Mouse (Mus musculus) E14TG2a.4 (cell line): ENCODE data around the gene Rbp7.
A peak's percentile ranks its signal among the peaks of the same experiment; 100 is the strongest.

ENCODE experiments used
- H3K27me3 ChIP-seq: 2 replicates; pipeline ENCODE4 v1.6.1; 2014; ENCODE audit warnings: low read length, control low read depth; ENCODE audit not compliant: insufficient read depth
- H3K36me3 ChIP-seq: 2 replicates; pipeline ENCODE4 v1.6.1; 2014; ENCODE audit warnings: low read length, control low read depth; ENCODE audit not compliant: insufficient read depth
- H3K4me1 ChIP-seq: replicated peaks from 2 replicates; pipeline ENCODE4 v1.6.1; 2014; ENCODE audit warnings: low read depth, low read length, control low read depth
- H3K4me3 ChIP-seq: replicated peaks from 2 replicates; pipeline ENCODE4 v1.5.1; 2014; ENCODE audit warnings: mild to moderate bottlenecking, low read length
- H3K9me3 ChIP-seq: 2 replicates; pipeline ENCODE4 v1.6.1; 2014; ENCODE audit warnings: low read length, control low read depth
- CTCF ChIP-seq: conservative IDR thresholded peaks from 2 replicates; pipeline ENCODE4 v1.5.1; 2014; ENCODE audit warnings: low read length
- NANOG ChIP-seq: IDR thresholded peaks from 2 replicates; pipeline ENCODE4 v1.6.1; 2014; ENCODE audit warnings: borderline replicate concordance, low read length, mixed read lengths
- POU5F1 ChIP-seq: IDR thresholded peaks from 2 replicates; pipeline ENCODE4 v1.6.1; 2014; ENCODE audit warnings: low read length, borderline replicate concordance

Rbp7 gene

DNA sequence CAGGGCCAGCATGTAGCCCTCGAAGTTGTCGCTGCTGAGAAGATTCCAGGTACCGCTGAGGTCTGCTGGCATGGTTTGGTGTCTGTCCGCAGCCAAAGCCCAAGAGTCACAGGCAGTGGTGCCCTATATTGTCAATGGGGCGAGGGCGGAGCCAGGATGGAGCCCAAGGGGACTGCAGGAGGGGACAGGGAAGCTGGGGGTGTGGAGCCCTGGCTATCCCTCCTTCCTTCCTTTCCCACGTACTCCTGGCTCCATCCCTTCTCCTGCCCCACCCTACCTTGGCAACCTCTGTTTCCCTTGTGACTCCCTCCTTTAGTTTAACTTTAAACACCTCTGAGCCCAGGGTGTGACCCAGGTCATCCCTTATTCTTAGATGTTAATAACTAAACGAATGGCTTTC, at the start of gene Rbp7:
Rbp7 (minus strand) TSS at position 100 of the 400 bp plus-strand sequence.
- H3K4me3 ChIP-seq: peak within 1 kb of the TSS; percentile 64
- TF ChIP-seq CTCF (no peak), NANOG (no peak)
- H3K9me3 ChIP-seq: no peaks in the 10 kb centered on the region
- no peaks in the 10 kb centered on the region for H3K36me3 ChIP-seq
- peaks cover 11% of the 10 kb centered on the region for H3K27me3 ChIP-seq
- H3K4me1 ChIP-seq: peaks cover 32% of the 10 kb centered on the region

DNA sequence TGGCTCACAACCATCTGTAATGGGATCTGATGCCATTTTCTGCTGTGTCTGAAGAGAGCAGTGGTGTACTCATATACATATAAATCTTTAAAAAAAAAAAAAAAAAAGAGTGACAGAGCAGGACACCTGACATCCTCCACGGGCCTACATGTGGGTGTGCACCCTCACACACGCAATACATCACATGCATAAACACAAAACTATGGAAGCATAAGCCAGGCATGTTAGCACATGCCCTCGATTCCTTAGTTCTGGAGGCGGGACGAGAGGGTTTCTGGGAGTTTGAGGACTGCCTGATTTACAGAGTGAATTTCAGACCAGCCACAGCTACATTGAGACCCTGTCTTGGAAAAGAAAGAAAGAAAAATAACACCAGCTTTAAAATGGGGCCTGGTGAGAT, 49.6 kb upstream of the Rbp7 start:
- Histone ChIP-seq H3K36me3 (peaks cover 30% of the 10 kb centered on the region), H3K4me1 (peaks cover 19% of the 10 kb centered on the region)
- TF ChIP-seq NANOG: no peak
- TF ChIP-seq POU5F1: no peak
- no peak for TF ChIP-seq CTCF

DNA sequence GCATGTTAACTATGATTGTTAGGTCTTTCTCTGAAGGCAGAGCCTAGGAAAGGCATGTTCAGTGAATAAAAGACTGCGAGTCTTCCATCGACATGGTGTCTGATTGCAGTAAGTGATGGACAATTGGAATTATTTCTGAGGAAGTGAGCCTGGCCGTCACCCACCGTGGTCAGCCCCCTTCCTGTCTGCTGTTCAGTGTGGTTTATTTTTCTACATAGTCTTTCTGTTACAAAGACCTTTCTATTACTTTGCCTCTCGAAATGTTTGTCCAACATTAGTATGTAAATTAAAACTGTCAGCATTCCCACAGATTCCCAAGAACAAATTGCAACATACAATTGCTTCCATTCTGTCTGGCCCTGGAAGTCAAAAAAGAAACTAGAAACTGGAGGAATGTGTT, 45.0 kb upstream of the Rbp7 start:
- Histone ChIP-seq H3K36me3 (peaks cover 69% of the 10 kb centered on the region), H3K9me3 (no peaks in the 10 kb centered on the region), H3K4me3 (no peak overlapping the region), H3K27me3 (no peaks in the 10 kb centered on the region), H3K4me1 (peaks cover 25% of the 10 kb centered on the region)
- TF ChIP-seq POU5F1 (no peak), CTCF (no peak), NANOG (no peak)

More for the DNA sequence above, 49.6 kb upstream of the Rbp7 start:
- Histone ChIP-seq H3K9me3 (no peaks in the 10 kb centered on the region), H3K27me3 (no peaks in the 10 kb centered on the region), H3K4me3 (no peak overlapping the region)

DNA sequence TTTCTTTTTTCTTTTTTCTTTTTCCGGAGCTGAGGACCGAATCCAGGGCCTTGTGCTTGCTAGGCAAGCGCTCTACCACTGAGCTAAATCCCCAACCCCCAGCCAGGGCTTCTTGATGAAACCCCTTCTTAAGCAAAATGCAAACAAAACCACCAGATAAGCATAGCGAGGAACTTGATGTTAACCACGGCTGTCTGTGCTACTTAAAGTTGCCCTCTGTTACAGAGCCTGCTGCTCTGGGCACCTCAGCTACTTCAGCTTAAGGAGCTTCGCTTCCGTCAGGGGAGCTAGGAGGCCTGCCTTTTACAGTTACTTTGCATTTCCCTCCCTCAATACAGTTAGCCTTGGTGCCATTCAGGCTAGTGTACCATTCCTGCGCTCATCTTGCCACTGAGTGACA, 44.1 kb upstream of the Rbp7 start:
- Histone ChIP-seq H3K36me3 (peaks cover 78% of the 10 kb centered on the region), H3K4me1 (peaks cover 20% of the 10 kb centered on the region), H3K27me3 (no peaks in the 10 kb centered on the region), H3K9me3 (no peaks in the 10 kb centered on the region), H3K4me3 (no peak overlapping the region)
- no peak for TF ChIP-seq POU5F1
- TF ChIP-seq CTCF: no peak
- no peak for TF ChIP-seq NANOG

DNA sequence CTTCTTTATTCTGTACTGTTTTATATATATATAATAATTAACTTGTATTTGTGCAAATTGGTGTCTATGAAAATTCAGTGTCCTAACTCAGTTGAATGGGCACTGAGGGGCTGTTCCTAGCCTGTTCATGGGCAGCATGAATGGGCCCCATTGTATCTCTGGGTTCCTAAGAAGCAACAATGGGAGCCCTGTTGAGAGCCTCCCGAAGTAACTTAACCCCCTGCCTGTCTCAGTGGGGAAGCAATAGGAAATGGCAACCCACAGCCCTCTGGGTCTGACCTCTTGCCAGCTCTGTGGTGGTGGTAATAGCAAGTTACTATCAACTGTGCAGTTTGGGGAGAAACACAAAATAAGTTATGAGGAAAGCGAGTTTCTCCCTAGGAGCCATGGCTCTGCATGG, 41.8 kb upstream of the Rbp7 start:
- Histone ChIP-seq H3K9me3 (no peaks in the 10 kb centered on the region), H3K4me1 (peaks cover 12% of the 10 kb centered on the region), H3K27me3 (no peaks in the 10 kb centered on the region), H3K4me3 (no peak overlapping the region), H3K36me3 (peaks cover 88% of the 10 kb centered on the region)
- TF ChIP-seq POU5F1 (no peak), CTCF (no peak), NANOG (no peak)

DNA sequence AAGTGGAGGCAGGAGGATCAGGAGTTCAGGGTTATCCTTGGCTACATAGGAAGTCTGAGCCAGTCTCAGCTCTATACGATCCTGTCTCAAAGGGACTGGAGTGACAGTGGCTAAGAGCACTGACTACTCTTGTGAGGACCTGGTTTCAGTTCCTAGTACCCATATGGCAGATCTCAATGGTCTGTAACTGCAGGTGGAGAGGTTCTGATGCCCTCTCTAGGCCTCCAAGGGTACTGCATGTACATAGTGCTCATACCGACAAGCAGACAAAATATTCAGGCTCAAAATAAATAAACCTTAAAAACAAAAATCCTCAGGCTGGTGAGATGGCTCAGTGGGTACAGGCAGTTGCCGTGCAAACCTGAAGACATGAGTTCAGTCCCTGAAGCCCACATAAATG, 36.4 kb upstream of the Rbp7 start:
- H3K27me3 ChIP-seq: no peaks in the 10 kb centered on the region
- TF ChIP-seq NANOG: no peak
- no peak for TF ChIP-seq POU5F1
- TF ChIP-seq CTCF: peak; percentile 76
- peaks cover 88% of the 10 kb centered on the region for H3K36me3 ChIP-seq
- peaks cover 24% of the 10 kb centered on the region for H3K4me1 ChIP-seq
- H3K9me3 ChIP-seq: no peaks in the 10 kb centered on the region
- no peak overlapping the region for H3K4me3 ChIP-seq

DNA sequence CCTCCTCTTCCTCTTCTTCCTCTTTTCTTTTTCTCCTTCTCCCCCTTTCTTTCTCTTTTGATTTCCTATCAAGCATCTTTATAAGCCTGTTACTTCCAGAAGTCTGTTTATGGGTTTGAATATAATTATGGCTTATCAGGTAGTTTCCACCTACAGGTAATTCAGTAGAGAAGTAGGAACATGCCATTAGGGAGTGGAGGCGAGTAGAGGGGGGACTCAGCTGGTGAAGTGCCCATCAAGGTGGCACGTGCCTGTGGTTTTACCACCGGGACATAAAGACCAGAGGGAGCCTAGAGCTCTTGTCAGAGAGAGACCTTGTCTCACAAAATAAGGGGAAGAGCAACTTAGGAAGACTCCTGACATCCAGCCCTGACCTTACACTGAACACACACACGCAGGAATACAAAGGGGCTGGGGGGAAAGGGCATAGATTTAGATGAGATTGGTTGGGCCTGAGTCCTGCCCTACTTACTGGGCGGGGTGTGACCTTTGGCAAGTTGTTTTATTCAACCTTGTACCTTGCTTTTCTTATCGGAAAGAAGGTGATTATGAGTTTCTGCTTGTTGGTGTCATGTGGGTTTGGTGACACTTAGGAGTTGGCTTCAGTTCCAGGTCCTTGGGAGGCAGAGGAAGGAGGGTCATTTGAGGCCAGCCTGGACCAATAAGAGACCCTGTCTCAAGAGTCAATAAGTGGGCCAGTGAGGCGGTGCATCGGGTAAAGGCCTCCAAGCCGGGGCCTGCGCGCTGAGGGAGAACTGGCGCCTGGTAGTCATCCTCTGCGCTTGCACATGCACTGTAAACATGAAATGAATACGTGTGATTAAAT, 34.9 kb upstream of the Rbp7 start:
- Histone ChIP-seq H3K27me3 (no peaks in the 10 kb centered on the region), H3K4me3 (no peak overlapping the region), H3K4me1 (peaks cover 23% of the 10 kb centered on the region), H3K36me3 (peaks cover 74% of the 10 kb centered on the region), H3K9me3 (no peaks in the 10 kb centered on the region)
- no peak for TF ChIP-seq NANOG
- no peak for TF ChIP-seq CTCF
- no peak for TF ChIP-seq POU5F1

DNA sequence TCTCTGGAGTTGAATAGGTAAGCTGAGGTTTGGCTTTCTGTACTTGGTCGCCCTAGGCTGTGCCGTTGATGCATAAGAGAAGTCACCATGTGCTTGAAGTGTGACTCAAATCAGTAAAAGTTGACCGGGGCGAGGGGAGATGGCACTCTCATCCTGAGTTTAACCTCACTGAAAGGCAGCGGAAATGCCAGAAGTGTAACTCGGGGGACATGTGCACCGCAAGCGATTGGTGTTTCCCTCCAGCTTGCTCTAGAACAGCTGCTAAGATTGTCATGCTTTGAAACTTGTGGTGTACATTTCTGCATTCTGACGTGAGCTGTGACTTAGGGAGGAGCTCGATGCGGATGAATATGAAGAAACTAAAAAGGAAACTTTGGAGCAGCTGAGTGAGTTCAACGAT, 33.0 kb upstream of the Rbp7 start:
- TF ChIP-seq POU5F1 (no peak), CTCF (no peak), NANOG (no peak)
- H3K4me3 ChIP-seq: no peak overlapping the region
- H3K4me1 ChIP-seq: peaks cover 32% of the 10 kb centered on the region
- no peaks in the 10 kb centered on the region for H3K9me3 ChIP-seq
- H3K27me3 ChIP-seq: no peaks in the 10 kb centered on the region
- H3K36me3 ChIP-seq: peaks cover 57% of the 10 kb centered on the region

DNA sequence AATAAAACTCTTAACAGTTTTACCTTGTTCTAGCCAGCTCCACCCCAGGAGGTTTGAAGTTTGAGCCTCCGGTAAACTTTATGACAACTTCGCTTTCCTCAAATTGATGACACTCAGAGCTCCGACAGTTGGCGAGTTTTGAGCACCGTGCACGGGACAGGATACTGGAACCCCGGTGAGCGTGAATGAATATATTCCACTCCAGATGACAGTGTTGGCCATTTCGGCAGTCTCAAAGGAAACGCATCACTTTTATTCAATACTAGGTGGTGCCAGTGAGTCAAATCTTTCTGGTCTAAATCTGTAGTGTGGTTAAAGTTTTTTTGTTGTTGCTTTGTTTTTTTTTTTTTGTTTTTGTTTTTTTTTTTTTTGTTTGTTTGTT, 31.0 kb upstream of the Rbp7 start:
- Histone ChIP-seq H3K9me3 (no peaks in the 10 kb centered on the region), H3K36me3 (peaks cover 39% of the 10 kb centered on the region), H3K4me3 (peak overlapping the region; percentile 93), H3K4me1 (peaks cover 32% of the 10 kb centered on the region), H3K27me3 (no peaks in the 10 kb centered on the region)
- TF ChIP-seq NANOG: no peak
- TF ChIP-seq CTCF: no peak
- TF ChIP-seq POU5F1: no peak
